Mouse (Mus musculus) colon, adult 2 months (tissue): ENCODE results near the gene Nrxn2. TPM values are rescaled to one million over a fixed set of nuclear protein-coding genes. Genes with fewer than 3 reads are reported as not detected.

Experiments
- polyA plus RNA-seq: library from polyadenylated mRNA; depleted of rRNA; stranded (reverse); fragments of >200 nt; gene quantifications from 2 replicates; pipeline ENCODE4 v1.2.3, GENCODE M21; 2012; rRNA removed

Nrxn2 gene
- polyA plus RNA-seq = 4.3 and 5.3 TPM in 2 replicates

DNA sequence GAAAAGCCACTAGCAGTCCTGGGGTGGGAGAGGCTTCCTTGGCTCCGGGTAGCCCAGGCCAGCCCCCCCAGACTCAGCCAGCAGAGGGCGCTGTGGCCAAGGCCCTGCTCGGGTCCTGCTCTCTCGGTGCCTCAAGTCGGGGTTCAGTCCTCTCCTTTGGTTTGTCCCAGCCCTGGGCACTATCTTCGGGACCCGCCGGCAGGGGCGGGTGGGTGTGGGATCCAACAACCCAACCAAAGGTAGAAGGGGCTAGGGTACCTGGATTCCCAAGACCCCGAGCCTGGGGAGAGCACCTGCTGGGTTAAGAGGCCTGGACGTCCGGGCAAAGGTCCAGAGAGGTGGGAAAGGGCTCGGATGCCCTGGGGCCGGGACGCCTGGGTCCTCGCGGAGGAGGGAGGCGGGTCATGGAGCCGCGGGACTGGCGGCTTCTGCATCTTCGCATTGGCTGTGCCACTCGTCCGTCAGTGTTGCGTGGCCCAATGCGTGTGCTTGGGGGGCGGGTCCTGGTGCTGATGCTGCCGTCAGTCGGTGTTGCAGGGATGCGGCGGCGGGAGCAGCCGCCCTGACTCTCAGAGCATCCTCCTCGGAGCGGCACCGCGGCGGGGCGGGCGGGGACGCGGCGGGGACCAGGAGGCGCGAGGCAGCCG lies at the start of gene Nrxn2:
Gene Nrxn2 (plus strand): TSS at position 499 of the 647 bp plus-strand sequence.

DNA sequence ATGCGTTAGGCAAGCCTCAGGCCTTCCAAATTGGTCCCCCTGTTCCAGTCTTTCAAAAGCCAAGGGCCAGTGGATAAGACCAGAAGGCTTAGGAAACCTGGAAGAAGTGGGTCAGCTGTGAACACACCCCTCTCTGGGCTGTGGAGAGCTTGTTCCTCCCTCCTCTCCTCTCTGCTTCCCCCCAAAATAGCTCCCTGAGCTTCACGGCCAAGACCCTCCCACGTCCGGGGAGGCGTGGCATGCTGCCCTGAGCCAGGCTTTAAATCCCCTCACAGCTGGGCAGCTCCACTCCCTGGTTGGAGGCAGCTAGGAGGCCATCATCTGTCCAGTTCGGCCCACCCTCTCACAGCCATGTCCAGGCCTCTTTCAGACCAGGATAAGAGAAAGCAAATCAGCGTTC lies 34.4 kb upstream of the Nrxn2 start, which contains the start of gene Pygm:
Gene Pygm (plus strand): TSS at position 272 of the 400 bp plus-strand sequence.

DNA sequence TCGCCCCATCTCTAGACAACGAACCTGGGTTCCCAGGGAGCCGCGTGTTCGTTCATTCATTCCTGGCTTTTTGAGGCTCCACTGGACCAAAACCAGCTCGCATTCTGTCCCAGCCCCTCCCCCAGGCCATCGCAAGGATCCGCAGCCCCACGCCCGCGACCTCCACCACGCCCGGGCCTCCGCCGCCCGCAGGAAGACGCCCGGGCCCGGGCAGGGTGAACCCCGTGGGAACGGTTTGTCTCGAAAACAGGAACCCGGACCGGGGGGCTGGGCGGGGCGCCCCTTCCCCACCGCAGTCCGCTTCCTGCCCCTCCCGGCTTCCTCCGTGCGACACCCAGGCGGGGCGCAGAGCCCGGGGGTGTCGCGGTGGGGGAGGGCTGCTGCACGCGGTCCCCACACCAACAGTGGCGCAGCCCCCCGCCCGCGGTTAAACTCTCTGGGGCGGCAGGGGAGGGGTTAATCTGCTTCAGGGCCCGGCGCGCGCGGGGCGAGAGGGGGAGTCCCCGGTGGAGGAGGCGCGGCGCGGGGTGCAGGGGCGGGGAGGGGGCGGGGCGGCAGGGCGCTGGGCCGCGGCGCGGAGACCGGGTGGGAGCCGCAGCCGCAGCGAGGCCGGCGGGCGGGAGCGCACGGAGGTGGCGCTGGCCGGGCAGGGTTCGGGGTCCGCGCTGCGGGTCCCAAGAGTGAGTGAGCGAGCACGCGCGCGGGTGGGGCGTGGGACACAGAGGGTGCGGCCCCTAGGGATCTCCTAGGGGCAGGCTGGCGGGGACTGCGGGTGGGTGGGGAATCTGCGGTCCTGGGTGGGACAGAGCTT lies 19.0 kb upstream of the Nrxn2 start, which contains the start of gene Rasgrp2:
Gene Rasgrp2 (plus strand): TSS at position 56 of the 811 bp plus-strand sequence.

DNA sequence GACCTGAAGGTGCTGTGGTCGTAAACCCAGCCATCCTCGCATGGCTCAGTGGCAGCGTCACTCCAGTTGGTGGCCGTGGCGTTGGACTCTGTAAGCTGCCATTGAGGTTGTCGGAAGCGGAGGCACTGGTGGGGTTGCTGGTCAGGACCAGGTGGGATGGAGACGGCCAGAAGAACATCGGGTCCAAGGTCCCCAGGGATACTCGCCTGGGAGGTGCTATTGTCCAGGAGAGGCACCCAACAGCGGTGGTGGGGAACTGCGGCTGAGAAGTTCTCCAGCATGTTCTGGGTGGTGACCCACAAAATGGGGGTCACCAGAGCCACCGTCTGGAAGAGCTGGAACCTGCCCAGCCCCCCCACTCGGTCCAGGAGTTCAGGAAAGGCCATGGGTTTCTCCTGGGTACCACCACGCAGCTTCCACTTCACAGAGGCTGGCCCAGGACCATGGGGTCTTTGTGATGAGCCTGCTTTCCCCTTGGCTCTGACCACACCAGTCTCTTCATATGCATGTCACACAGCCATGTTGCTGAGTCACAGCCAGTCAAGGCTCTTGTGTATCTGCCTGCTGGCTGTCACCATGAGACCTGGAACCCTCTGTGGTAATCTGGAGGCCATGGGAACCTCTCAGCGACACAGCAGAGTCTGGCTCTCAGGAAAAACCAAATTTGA lies 124.0 kb downstream of the Nrxn2 start, which contains the start of gene Slc22a12:
Gene Slc22a12 (minus strand): TSS at position 666 of the 668 bp plus-strand sequence.

Other genes with a start within 250 kb of the Nrxn2 start
- gene Majin, start 234.3 kb upstream of the Nrxn2 start, polyA plus RNA-seq = 0.12 and 0.91 TPM in 2 replicates
- gene Gpha2, start 192.4 kb upstream of the Nrxn2 start, polyA plus RNA-seq = 0.45 and 0.97 TPM in 2 replicates
- 84.5 and 109 TPM in 2 replicates for gene Ppp2r5b, start 182.9 kb upstream of the Nrxn2 start, polyA plus RNA-seq
- 61.7 and 63.2 TPM in 2 replicates for gene Atg2a, start 177.1 kb upstream of the Nrxn2 start, polyA plus RNA-seq
- 286 and 304 TPM in 2 replicates for gene Ehd1, start 142.0 kb upstream of the Nrxn2 start, polyA plus RNA-seq
- 69.5 and 74.2 TPM in 2 replicates for gene Cdc42bpg, start 112.3 kb upstream of the Nrxn2 start, polyA plus RNA-seq
- 50.2 and 51.0 TPM in 2 replicates for gene Men1, start 83.8 kb upstream of the Nrxn2 start, polyA plus RNA-seq
- 95.7 and 106 TPM in 2 replicates for gene Map4k2, start 77.6 kb upstream of the Nrxn2 start, polyA plus RNA-seq
- 147 and 199 TPM in 2 replicates for gene Sf1, start 55.0 kb upstream of the Nrxn2 start, polyA plus RNA-seq
- 14.0 and 16.7 TPM in 2 replicates for gene Pygm, start 34.3 kb upstream of the Nrxn2 start, polyA plus RNA-seq
- gene Rasgrp2, start 19.4 kb upstream of the Nrxn2 start, polyA plus RNA-seq = 57.1 and 74.3 TPM in 2 replicates
- 0.10 TPM in 1 of 2 replicates, not detected in the other for gene Slc22a12, start 124.3 kb downstream of the Nrxn2 start, polyA plus RNA-seq